Mouse (Mus musculus): Measurements from ENCODE around the gene Tmem143. TPM values are rescaled to one million over a fixed set of nuclear protein-coding genes. Genes with fewer than 3 reads are reported as not detected.
"Not testable (repeated sequence)": the region's sequence is repeated elsewhere in the genome, so short reads cannot be mapped to it uniquely, and the experiment has no call there.

Gene Tmem143
- polyA plus RNA-seq, 1 experiment from 2014 or later: 4.9 TPM

- no peak for ATAC-seq (ENCODE audit: low FRiP score, low read depth)
- peaks cover 5% of the 10 kb centered on the region; the same call in 1 of the 2 replicates for H3K9me3 ChIP-seq
- H3K4me3 ChIP-seq: no peak overlapping the region
- H3K4me1 ChIP-seq: no peaks in the 10 kb centered on the region
- peak overlapping the region; percentile 22 for H3K4me2 ChIP-seq (replicated peaks)
- H3K27ac ChIP-seq (replicated peaks): no peak overlapping the region
- no peak overlapping the region for H3K9ac ChIP-seq (replicated peaks)
- 10% methylated on average over 17 of the region's 23 CpGs for WGBS
- peaks cover 14% of the 10 kb centered on the region for H3K27me3 ChIP-seq
- H3K36me3 ChIP-seq: no peaks in the 10 kb centered on the region
Observed at GRCm38 (mm10) chr7:45928626-45929295, 32.0 kb downstream of the Tmem143 start.

GRCm38 (mm10) chr7:45929688-45930087 is 32.9 kb downstream of the Tmem143 start:
- no peaks in the 10 kb centered on the region for H3K36me3 ChIP-seq
- H3K4me2 ChIP-seq (replicated peaks): no peak overlapping the region
- peaks cover 14% of the 10 kb centered on the region for H3K27me3 ChIP-seq
- no peak overlapping the region for H3K27ac ChIP-seq (replicated peaks)
- no peaks in the 10 kb centered on the region for H3K4me1 ChIP-seq
- H3K9ac ChIP-seq (replicated peaks): no peak overlapping the region
- peaks cover 5% of the 10 kb centered on the region; the same call in 1 of the 2 replicates for H3K9me3 ChIP-seq
- ATAC-seq (ENCODE audit: low FRiP score, low read depth): no peak
- H3K4me3 ChIP-seq: no peak overlapping the region
- 81% methylated on average over 1 of the region's 1 CpGs for WGBS

GRCm38 (mm10) chr7:45933766-45934165 is 37.0 kb downstream of the Tmem143 start:
- H3K27me3 ChIP-seq; H3K4me3 ChIP-seq; H3K9me3 ChIP-seq; H3K9ac ChIP-seq (replicated peaks); H3K4me2 ChIP-seq (replicated peaks); ATAC-seq (ENCODE audit: low FRiP score, low read depth); H3K27ac ChIP-seq (replicated peaks); H3K4me1 ChIP-seq; H3K36me3 ChIP-seq: not testable (repeated sequence)
- WGBS: 92% methylated on average over 12 of the region's 12 CpGs

GRCm38 (mm10) chr7:45935114-45935513 is 38.4 kb downstream of the Tmem143 start:
- Histone ChIP-seq H3K9me3 (peaks cover 5% of the 10 kb centered on the region; the same call in 1 of the 2 replicates), H3K4me2 (replicated peaks) (no peak overlapping the region), H3K9ac (replicated peaks) (no peak overlapping the region), H3K4me3 (no peak overlapping the region), H3K27me3 (no peaks in the 10 kb centered on the region), H3K4me1 (no peaks in the 10 kb centered on the region), H3K36me3 (no peaks in the 10 kb centered on the region), H3K27ac (replicated peaks) (no peak overlapping the region)
- WGBS: 36% methylated on average over 7 of the region's 7 CpGs
- no peak for ATAC-seq (ENCODE audit: low FRiP score, low read depth)

- no peak overlapping the region for H3K4me3 ChIP-seq
- 52% methylated on average over 2 of the region's 2 CpGs for WGBS
- no peak overlapping the region for H3K9ac ChIP-seq (replicated peaks)
- no peak overlapping the region for H3K4me2 ChIP-seq (replicated peaks)
- H3K27ac ChIP-seq (replicated peaks): no peak overlapping the region
- H3K36me3 ChIP-seq: no peaks in the 10 kb centered on the region
- no peaks in the 10 kb centered on the region for H3K27me3 ChIP-seq
- no peaks in the 10 kb centered on the region for H3K9me3 ChIP-seq
- ATAC-seq (ENCODE audit: low FRiP score, low read depth): no peak
- no peaks in the 10 kb centered on the region for H3K4me1 ChIP-seq
Observed at GRCm38 (mm10) chr7:45939836-45940235, 43.1 kb downstream of the Tmem143 start.

- no peaks in the 10 kb centered on the region for H3K9me3 ChIP-seq
- no peak for ATAC-seq (ENCODE audit: low FRiP score, low read depth)
- no peaks in the 10 kb centered on the region for H3K27me3 ChIP-seq
- no peak overlapping the region for H3K4me3 ChIP-seq
- WGBS: 83% methylated on average over 9 of the region's 9 CpGs
- no peak overlapping the region for H3K27ac ChIP-seq (replicated peaks)
- H3K9ac ChIP-seq (replicated peaks): no peak overlapping the region
- no peak overlapping the region for H3K4me2 ChIP-seq (replicated peaks)
- no peaks in the 10 kb centered on the region for H3K36me3 ChIP-seq
- H3K4me1 ChIP-seq: no peaks in the 10 kb centered on the region
Observed at GRCm38 (mm10) chr7:45941986-45942385, 45.2 kb downstream of the Tmem143 start.

GRCm38 (mm10) chr7:45943280-45943679 is 46.5 kb downstream of the Tmem143 start:
- H3K27me3 ChIP-seq; H3K4me2 ChIP-seq (replicated peaks); ATAC-seq (ENCODE audit: low FRiP score, low read depth); H3K4me1 ChIP-seq; H3K4me3 ChIP-seq; H3K36me3 ChIP-seq; H3K9me3 ChIP-seq; H3K9ac ChIP-seq (replicated peaks); H3K27ac ChIP-seq (replicated peaks): not testable (repeated sequence)
- WGBS: 69% methylated on average over 1 of the region's 1 CpGs

GRCm38 (mm10) chr7:45949061-45949460 is 52.3 kb downstream of the Tmem143 start:
- no peak for ATAC-seq (ENCODE audit: low FRiP score, low read depth)
- no peaks in the 10 kb centered on the region for H3K4me1 ChIP-seq
- H3K27ac ChIP-seq (replicated peaks): no peak overlapping the region
- H3K4me3 ChIP-seq: no peak overlapping the region
- H3K9me3 ChIP-seq: no peaks in the 10 kb centered on the region
- no peak overlapping the region for H3K9ac ChIP-seq (replicated peaks)
- 79% methylated on average over 4 of the region's 4 CpGs for WGBS
- H3K27me3 ChIP-seq: no peaks in the 10 kb centered on the region
- no peaks in the 10 kb centered on the region for H3K36me3 ChIP-seq
- H3K4me2 ChIP-seq (replicated peaks): no peak overlapping the region

- H3K9ac ChIP-seq (replicated peaks): no peak overlapping the region
- no peak overlapping the region for H3K4me3 ChIP-seq
- H3K4me1 ChIP-seq: no peaks in the 10 kb centered on the region
- H3K4me2 ChIP-seq (replicated peaks): no peak overlapping the region
- no peaks in the 10 kb centered on the region for H3K9me3 ChIP-seq
- no peak for ATAC-seq (ENCODE audit: low FRiP score, low read depth)
- no peaks in the 10 kb centered on the region for H3K27me3 ChIP-seq
- no peaks in the 10 kb centered on the region for H3K36me3 ChIP-seq
- no peak overlapping the region for H3K27ac ChIP-seq (replicated peaks)
- 77% methylated on average over 4 of the region's 4 CpGs for WGBS
Observed at GRCm38 (mm10) chr7:45956611-45957010, 59.9 kb downstream of the Tmem143 start.

Other genes with a start within 250 kb of the Tmem143 start
- gene Fut2, start 230.5 kb upstream of the Tmem143 start, polyA plus RNA-seq (2016; fragmentation: Nextera tagmentation; extraction: Ambion mirVana): 0.10 and 0.33 TPM in 2 replicates
- 0.31 TPM in 1 of 2 replicates, not detected in the other for gene Ntn5, start 212.9 kb upstream of the Tmem143 start, polyA plus RNA-seq (2016; fragmentation: Nextera tagmentation; extraction: Ambion mirVana)
- gene Sec1, start 202.5 kb upstream of the Tmem143 start, polyA plus RNA-seq (2016; fragmentation: Nextera tagmentation; extraction: Ambion mirVana): 0.79 and 0.80 TPM in 2 replicates
- 17.0 and 18.8 TPM in 2 replicates for gene Car11, start 197.1 kb upstream of the Tmem143 start, polyA plus RNA-seq (2016; fragmentation: Nextera tagmentation; extraction: Ambion mirVana)
- 4.5 and 4.6 TPM in 2 replicates for gene Dbp, start 191.9 kb upstream of the Tmem143 start, polyA plus RNA-seq (2016; fragmentation: Nextera tagmentation; extraction: Ambion mirVana)
- gene Rpl18, start 181.5 kb upstream of the Tmem143 start, polyA plus RNA-seq (2016; fragmentation: Nextera tagmentation; extraction: Ambion mirVana): 688 and 721 TPM in 2 replicates
- gene Sphk2, start 178.9 kb upstream of the Tmem143 start, polyA plus RNA-seq (2016; fragmentation: Nextera tagmentation; extraction: Ambion mirVana): 24.0 and 25.8 TPM in 2 replicates
- gene Fam83e, start 175.7 kb upstream of the Tmem143 start, polyA plus RNA-seq (2016; fragmentation: Nextera tagmentation; extraction: Ambion mirVana): 1.3 and 1.6 TPM in 2 replicates
- not detected in 2 replicates for gene Spaca4, start 171.1 kb upstream of the Tmem143 start, polyA plus RNA-seq (2016; fragmentation: Nextera tagmentation; extraction: Ambion mirVana)
- gene Lmtk3, start 113.2 kb upstream of the Tmem143 start, polyA plus RNA-seq (2016; fragmentation: Nextera tagmentation; extraction: Ambion mirVana): 10.6 and 11.1 TPM in 2 replicates
- gene Sult2b1, start 112.3 kb upstream of the Tmem143 start, polyA plus RNA-seq (2016; fragmentation: Nextera tagmentation; extraction: Ambion mirVana): 1.5 and 2.2 TPM in 2 replicates
- gene Cyth2, start 82.4 kb upstream of the Tmem143 start, polyA plus RNA-seq (2016; fragmentation: Nextera tagmentation; extraction: Ambion mirVana): 288 and 293 TPM in 2 replicates
- 0.46 and 1.1 TPM in 2 replicates for gene Kcnj14, start 72.2 kb upstream of the Tmem143 start, polyA plus RNA-seq (2016; fragmentation: Nextera tagmentation; extraction: Ambion mirVana)
- gene Grwd1, start 66.0 kb upstream of the Tmem143 start, polyA plus RNA-seq (2016; fragmentation: Nextera tagmentation; extraction: Ambion mirVana): 50.1 and 50.2 TPM in 2 replicates
- gene Kdelr1, start 24.2 kb upstream of the Tmem143 start, polyA plus RNA-seq (2016; fragmentation: Nextera tagmentation; extraction: Ambion mirVana): 40.6 and 54.6 TPM in 2 replicates
- 0.60 and 1.0 TPM in 2 replicates for gene Grin2d, start 18.6 kb upstream of the Tmem143 start, polyA plus RNA-seq (2016; fragmentation: Nextera tagmentation; extraction: Ambion mirVana)
- 0.34 and 0.42 TPM in 2 replicates for gene Syngr4, start 227 bp upstream of the Tmem143 start, polyA plus RNA-seq (2016; fragmentation: Nextera tagmentation; extraction: Ambion mirVana)
- 33.9 and 46.5 TPM in 2 replicates for gene Emp3, start 24.5 kb downstream of the Tmem143 start, polyA plus RNA-seq (2016; fragmentation: Nextera tagmentation; extraction: Ambion mirVana)
- 2.2 and 3.4 TPM in 2 replicates for gene Ccdc114, start 27.1 kb downstream of the Tmem143 start, polyA plus RNA-seq (2016; fragmentation: Nextera tagmentation; extraction: Ambion mirVana)
- 0.58 and 0.59 TPM in 2 replicates for gene Abcc6, start 133.4 kb downstream of the Tmem143 start, polyA plus RNA-seq (2016; fragmentation: Nextera tagmentation; extraction: Ambion mirVana)
- 30.2 and 35.8 TPM in 2 replicates for gene Nomo1, start 136.8 kb downstream of the Tmem143 start, polyA plus RNA-seq (2016; fragmentation: Nextera tagmentation; extraction: Ambion mirVana)
- gene Kcnj11, start 203.8 kb downstream of the Tmem143 start, polyA plus RNA-seq (2016; fragmentation: Nextera tagmentation; extraction: Ambion mirVana): 0.41 and 0.54 TPM in 2 replicates